Mouse (Mus musculus): Measurements from ENCODE around the gene Irf7. TPM values are rescaled to one million over a fixed set of nuclear protein-coding genes. Genes with fewer than 3 reads are reported as not detected.
A peak's percentile ranks its signal among the peaks of the same experiment; 100 is the strongest.

Irf7 gene
- total RNA-seq (2012; rRNA removed) (0.52 and 1.9 TPM in 2 replicates), polyA plus RNA-seq (2012; ENCODE audit: insufficient read depth in 1 of 2, insufficient read length in 2 of 2, low read depth in 1 of 2, low replicate concordance in 2 of 2, missing spikeins in 1 of 2) (1 to 10 TPM in 1 of 2 experiments, not detected in 1; 2.0 TPM)

DNA sequence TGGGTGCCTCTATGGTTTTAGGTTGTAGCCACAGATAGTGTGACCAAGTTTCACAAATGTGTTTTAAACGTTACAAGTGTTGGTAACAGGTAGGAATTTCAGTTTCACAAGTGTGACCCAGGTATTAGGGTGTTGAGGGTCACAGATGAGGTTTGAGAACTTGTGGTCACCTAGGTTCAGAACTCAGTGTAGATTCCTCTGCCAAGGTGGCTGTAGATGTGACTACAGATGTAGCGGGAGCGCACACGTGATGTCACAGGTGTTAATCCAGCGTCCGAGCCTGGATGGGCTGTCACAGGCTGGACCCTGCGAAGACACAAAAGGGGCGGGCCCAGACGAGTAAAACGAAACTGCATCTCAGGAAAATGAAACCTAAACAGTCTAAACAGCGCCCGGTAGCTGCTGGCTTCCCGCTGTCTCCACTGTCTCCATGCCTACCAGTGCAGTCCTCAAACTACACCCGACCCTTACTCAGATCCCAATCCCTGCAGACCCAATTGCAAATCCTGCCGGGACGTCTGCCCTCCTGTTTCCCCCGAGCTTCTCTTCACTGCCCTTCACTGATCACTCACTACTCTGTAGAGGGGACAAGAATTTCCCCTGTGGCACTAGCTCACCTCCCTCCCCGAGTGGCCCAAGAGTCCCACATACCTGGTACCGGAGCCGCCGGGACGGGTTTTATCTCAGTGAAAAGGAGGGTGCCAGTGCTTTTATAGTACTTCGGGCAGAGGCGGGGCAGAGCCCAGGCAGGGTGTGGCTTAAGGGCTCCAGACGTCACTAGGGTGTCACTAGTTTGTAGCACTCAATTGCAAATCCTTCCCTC lies at the start of gene Irf7:
Irf7 (minus strand) TSS at position 743 of the 823 bp plus-strand sequence.
- Histone ChIP-seq H3K79me2 (ENCODE audit: control insufficient read depth, insufficient read depth, low read length, poor library complexity) (no peaks in the 10 kb centered on the region), H3K4me1 (ENCODE audit: control insufficient read depth in 1 of 2, insufficient read depth in 2 of 2, low read length in 2 of 2) (peaks cover 2 to 3% of the 10 kb centered on the region in 2 experiments; a peak in 2 of 4 replicates), H3K9ac (ENCODE audit: control insufficient read depth, low read depth, low read length, poor library complexity, severe bottlenecking) (peak within 1 kb of the TSS; percentile 52), H3K9me3 (replicated peaks; ENCODE audit: insufficient read depth, low read length) (no peaks in the 10 kb centered on the region), H3K36me3 (ENCODE audit: control insufficient read depth in 1 of 2, insufficient read depth in 2 of 2, low read length in 2 of 2) (no peaks in the 10 kb centered on the region; a peak in 2 of 4 replicates), H3K27me3 (ENCODE audit: control insufficient read depth in 1 of 2, insufficient read depth in 2 of 2, low read length in 2 of 2) (no peaks in the 10 kb centered on the region), H3K27ac (ENCODE audit: control insufficient read depth, low read depth, low read length) (no peak within 1 kb of the TSS), H3K4me3 (ENCODE audit: control insufficient read depth in 1 of 2, insufficient read depth in 1 of 2, low read depth in 2 of 2, low read length in 2 of 2) (peak within 1 kb of the TSS; percentile 62 to 79)
- peak; percentile 79 for DNase-seq (ENCODE audit: low read depth, low spot score)
- TF ChIP-seq MAX (IDR thresholded peaks at IDR 0.05; ENCODE audit: low read length) = no peak
- TF ChIP-seq GABPA (IDR thresholded peaks at IDR 0.05; ENCODE audit: low read depth, low read length) = no peak
- TF ChIP-seq EP300 (IDR thresholded peaks at IDR 0.05; ENCODE audit: low read depth in 1 of 2, low read length in 2 of 2) = no peak
- no peak for TF ChIP-seq GATA1 (IDR thresholded peaks at IDR 0.05; ENCODE audit: low read depth, low read length)
- TF ChIP-seq TCF12 (IDR thresholded peaks at IDR 0.05; ENCODE audit: low read depth, low read length) = no peak
- TF ChIP-seq MAFK (IDR thresholded peaks at IDR 0.05; ENCODE audit: borderline replicate concordance, low read depth, low read length) = no peak
- TF ChIP-seq JUND (IDR thresholded peaks at IDR 0.05; ENCODE audit: low read depth, low read length) = no peak
- no peak for TF ChIP-seq POLR2AphosphoS2 (IDR thresholded peaks at IDR 0.05; ENCODE audit: low read length)
- TF ChIP-seq ZMIZ1 (IDR thresholded peaks at IDR 0.05; ENCODE audit: low read depth, low read length) = no peak
- no peak for TF ChIP-seq TAL1 (IDR thresholded peaks at IDR 0.05; ENCODE audit: low read length)
- TF ChIP-seq MXI1 (IDR thresholded peaks at IDR 0.05; ENCODE audit: low read depth, low read length) = peak; percentile 17; the same call in 1 of the 2 replicates
- no peak for TF ChIP-seq NELFE (IDR thresholded peaks at IDR 0.05; ENCODE audit: low read depth, low read length)
- TF ChIP-seq E2F4 (IDR thresholded peaks at IDR 0.05; ENCODE audit: borderline replicate concordance, low read depth, low read length) = no peak
- TF ChIP-seq RCOR1 (IDR thresholded peaks at IDR 0.05; ENCODE audit: low read depth, low read length) = no peak
- no peak for TF ChIP-seq ETS1 (IDR thresholded peaks at IDR 0.05; ENCODE audit: low read depth, low read length)
- TF ChIP-seq MYC (IDR thresholded peaks at IDR 0.05; ENCODE audit: low read depth, low read length) = no peak
- TF ChIP-seq SIN3A (IDR thresholded peaks at IDR 0.05; ENCODE audit: low read length) = 0 out of 2 replicates have a peak, but pooled peaks have one; percentile 53
- no peak for TF ChIP-seq SMC3 (IDR thresholded peaks at IDR 0.05; ENCODE audit: low read depth, low read length)
- no peak for TF ChIP-seq NRF1 (IDR thresholded peaks at IDR 0.05; ENCODE audit: insufficient read depth, low read depth, low read length, poor library complexity, severe bottlenecking)
- TF ChIP-seq ZNF384 (IDR thresholded peaks at IDR 0.05; ENCODE audit: low read depth, low read length) = no peak
- TF ChIP-seq POLR2AphosphoS5 (IDR thresholded peaks at IDR 0.05; ENCODE audit: borderline replicate concordance, low read depth, low read length) = no peak
- no peak; the same call in 1 of the 2 replicates for TF ChIP-seq MAZ (IDR thresholded peaks at IDR 0.05; ENCODE audit: low read depth, low read length)
- TF ChIP-seq POLR2A (IDR thresholded peaks at IDR 0.05; ENCODE audit: control insufficient read depth in 1 of 2, insufficient read depth in 1 of 2, low read depth in 1 of 2, low read length in 2 of 2, poor library complexity in 1 of 2) = peak in 1 of 2 experiments; percentile 44; a peak in 1 of 4 replicates
- TF ChIP-seq USF1 (IDR thresholded peaks at IDR 0.05; ENCODE audit: low read depth, low read length) = peak; percentile 48; the same call in 1 of the 2 replicates
- no peak for TF ChIP-seq ELF1 (IDR thresholded peaks at IDR 0.05; ENCODE audit: low read depth, low read length)
- no peak for TF ChIP-seq CHD1 (IDR thresholded peaks at IDR 0.05; ENCODE audit: low read depth, low read length)
- no peak for TF ChIP-seq CTCF (IDR thresholded peaks at IDR 0.05 in 2 of 3, conservative IDR thresholded peaks at IDR 0.05 in 1 of 3; ENCODE audit: control insufficient read depth in 1 of 3, insufficient read depth in 1 of 3, low read depth in 2 of 3, low read length in 3 of 3, poor library complexity in 1 of 3, severe bottlenecking in 1 of 3)
- peak; percentile 91 for TF ChIP-seq TBP (IDR thresholded peaks at IDR 0.05; ENCODE audit: low read depth, low read length)
- TF ChIP-seq ZKSCAN1 (IDR thresholded peaks at IDR 0.05; ENCODE audit: low read depth, low read length) = no peak
- TF ChIP-seq CHD2 (IDR thresholded peaks at IDR 0.05; ENCODE audit: low read length) = no peak
- no peak for TF ChIP-seq UBTF (IDR thresholded peaks at IDR 0.05; ENCODE audit: borderline replicate concordance, insufficient read depth, low read depth, low read length)
- no peak for TF ChIP-seq MEF2A (IDR thresholded peaks at IDR 0.05; ENCODE audit: extremely low read depth, insufficient replicate concordance, low read depth, low read length, poor library complexity, severe bottlenecking)
- TF ChIP-seq HCFC1 (IDR thresholded peaks at IDR 0.05; ENCODE audit: low read depth, low read length) = 0 out of 2 replicates have a peak, but pooled peaks have one; percentile 33
- TF ChIP-seq KAT2A (conservative IDR thresholded peaks at IDR 0.05; ENCODE audit: low read depth, low read length) = no peak
- no peak for TF ChIP-seq MYB (IDR thresholded peaks at IDR 0.05; ENCODE audit: low read depth, low read length)
- no peak for TF ChIP-seq RAD21 (IDR thresholded peaks at IDR 0.05; ENCODE audit: low read depth, low read length)
